Mouse (Mus musculus): ENCODE measurements around the gene Thpo. TPM values are rescaled to one million over a fixed set of nuclear protein-coding genes. Genes with fewer than 3 reads are reported as not detected.

Thpo gene
- polyA plus RNA-seq, 1 experiment = 0.09 TPM

DNA sequence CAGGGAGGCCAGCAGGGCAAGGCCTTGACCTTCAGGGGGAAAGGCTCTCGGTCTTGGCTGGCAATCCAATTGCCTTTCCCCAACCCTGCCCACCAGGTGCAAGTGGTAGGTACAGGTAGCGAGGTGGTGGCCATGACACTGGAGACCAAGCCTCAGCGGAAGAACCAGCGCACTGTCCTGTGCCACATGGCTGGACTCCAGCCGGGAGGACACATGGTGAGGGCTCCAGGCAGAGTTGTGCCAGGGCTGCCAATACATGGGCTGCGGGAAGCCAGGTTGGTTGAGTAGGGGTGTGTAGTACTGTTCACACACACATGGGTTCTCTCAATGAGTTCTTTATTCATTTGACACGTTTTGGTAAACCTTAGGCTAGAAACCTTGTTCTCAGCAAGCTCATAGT, 1.9 kb upstream of the Thpo start:
- Histone ChIP-seq H3K4me1 (ENCODE audit: control insufficient read depth, insufficient read depth, insufficient read length) (no peaks in the 10 kb centered on the region; the same call in 1 of the 2 replicates), H3K27me3 (ENCODE audit: control insufficient read depth, insufficient read depth, low read length) (peaks cover 21% of the 10 kb centered on the region), H3K36me3 (ENCODE audit: control insufficient read depth, insufficient read depth, low read length) (no peaks in the 10 kb centered on the region), H3K27ac (ENCODE audit: insufficient read depth, low read length) (no peak overlapping the region), H3K4me3 (ENCODE audit: extremely low read depth, insufficient read depth, insufficient read length) (no peak overlapping the region)
- DNase-seq (ENCODE audit: low read depth in 1 of 2, low spot score in 2 of 2) = no peak
- TF ChIP-seq CTCF (IDR thresholded peaks at IDR 0.05; ENCODE audit: extremely low read depth, insufficient read depth, insufficient read length, insufficient replicate concordance) = no peak
- TF ChIP-seq POLR2A (IDR thresholded peaks at IDR 0.05; ENCODE audit: low read depth, low read length) = no peak
- 85% methylated on average over 7 of the region's 7 CpGs for WGBS

GRCm38 (mm10) chr16:20735651-20736050, 1.3 kb upstream of the Thpo start:
- Histone ChIP-seq H3K4me1 (ENCODE audit: control insufficient read depth, insufficient read depth, insufficient read length) (no peaks in the 10 kb centered on the region; the same call in 1 of the 2 replicates), H3K4me3 (ENCODE audit: extremely low read depth, insufficient read depth, insufficient read length) (no peak overlapping the region), H3K36me3 (ENCODE audit: control insufficient read depth, insufficient read depth, low read length) (no peaks in the 10 kb centered on the region), H3K27me3 (ENCODE audit: control insufficient read depth, insufficient read depth, low read length) (peaks cover 21% of the 10 kb centered on the region), H3K27ac (ENCODE audit: insufficient read depth, low read length) (no peak overlapping the region)
- 68% methylated on average over 5 of the region's 5 CpGs for WGBS
- no peak for DNase-seq (ENCODE audit: low read depth in 1 of 2, low spot score in 2 of 2)
- TF ChIP-seq POLR2A (IDR thresholded peaks at IDR 0.05; ENCODE audit: low read depth, low read length) (no peak), CTCF (IDR thresholded peaks at IDR 0.05; ENCODE audit: extremely low read depth, insufficient read depth, insufficient read length, insufficient replicate concordance) (no peak)

DNA sequence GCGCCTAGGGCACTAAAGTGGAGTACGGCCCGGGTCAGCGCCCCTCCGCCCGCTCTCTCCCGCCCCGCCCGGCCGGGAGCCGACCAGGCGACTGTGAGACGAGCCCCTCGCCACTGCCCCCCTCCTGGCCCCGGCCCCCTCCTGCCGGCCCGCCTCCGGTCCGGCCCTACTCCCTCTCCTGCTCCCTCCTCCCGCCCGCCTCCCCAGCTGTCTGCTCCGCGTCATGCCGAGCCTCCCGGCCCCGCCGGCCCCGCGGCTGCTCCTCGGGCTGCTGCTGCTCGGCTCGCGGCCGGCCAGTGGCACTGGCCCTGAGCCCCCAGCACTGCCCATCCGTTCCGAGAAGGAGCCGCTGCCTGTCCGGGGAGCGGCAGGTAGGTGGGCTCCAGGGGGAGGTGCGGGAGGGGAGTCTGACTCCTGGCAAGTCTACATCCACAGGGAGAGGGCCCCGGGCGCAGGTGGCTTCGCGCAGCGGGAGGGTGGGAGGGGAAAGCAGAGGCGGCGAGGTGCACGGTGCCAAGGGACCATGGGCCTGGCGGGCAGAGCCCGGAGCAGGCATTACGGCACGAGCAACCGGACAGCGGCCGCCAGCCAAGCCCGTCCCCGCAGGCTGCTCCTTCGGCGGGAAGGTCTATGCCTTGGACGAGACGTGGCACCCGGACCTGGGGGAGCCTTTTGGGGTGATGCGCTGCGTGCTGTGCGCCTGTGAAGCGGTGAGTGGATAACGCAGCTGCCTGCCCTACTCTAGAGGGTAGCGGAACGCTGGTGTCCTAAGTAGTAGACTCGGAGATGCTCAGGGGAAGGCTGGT, 1.2 kb downstream of the Thpo start, which contains the start of gene Chrd:
TSS of gene Chrd (plus strand) at position 203 of the 806 bp plus-strand sequence.
- Histone ChIP-seq H3K36me3 (ENCODE audit: control insufficient read depth, insufficient read depth, low read length) (no peaks in the 10 kb centered on the region), H3K27me3 (ENCODE audit: control insufficient read depth, insufficient read depth, low read length) (peaks cover 21% of the 10 kb centered on the region), H3K4me3 (ENCODE audit: extremely low read depth, insufficient read depth, insufficient read length) (peak within 1 kb of the TSS; percentile 35; the same call in 1 of the 2 replicates), H3K4me1 (ENCODE audit: control insufficient read depth, insufficient read depth, insufficient read length) (no peaks in the 10 kb centered on the region; the same call in 1 of the 2 replicates), H3K27ac (ENCODE audit: insufficient read depth, low read length) (no peak within 1 kb of the TSS)
- 1% methylated on average over 69 of the region's 70 CpGs for WGBS
- TF ChIP-seq CTCF (IDR thresholded peaks at IDR 0.05; ENCODE audit: extremely low read depth, insufficient read depth, insufficient read length, insufficient replicate concordance) (no peak), POLR2A (IDR thresholded peaks at IDR 0.05; ENCODE audit: low read depth, low read length) (no peak)
- no peak for DNase-seq (ENCODE audit: low read depth in 1 of 2, low spot score in 2 of 2)

DNA sequence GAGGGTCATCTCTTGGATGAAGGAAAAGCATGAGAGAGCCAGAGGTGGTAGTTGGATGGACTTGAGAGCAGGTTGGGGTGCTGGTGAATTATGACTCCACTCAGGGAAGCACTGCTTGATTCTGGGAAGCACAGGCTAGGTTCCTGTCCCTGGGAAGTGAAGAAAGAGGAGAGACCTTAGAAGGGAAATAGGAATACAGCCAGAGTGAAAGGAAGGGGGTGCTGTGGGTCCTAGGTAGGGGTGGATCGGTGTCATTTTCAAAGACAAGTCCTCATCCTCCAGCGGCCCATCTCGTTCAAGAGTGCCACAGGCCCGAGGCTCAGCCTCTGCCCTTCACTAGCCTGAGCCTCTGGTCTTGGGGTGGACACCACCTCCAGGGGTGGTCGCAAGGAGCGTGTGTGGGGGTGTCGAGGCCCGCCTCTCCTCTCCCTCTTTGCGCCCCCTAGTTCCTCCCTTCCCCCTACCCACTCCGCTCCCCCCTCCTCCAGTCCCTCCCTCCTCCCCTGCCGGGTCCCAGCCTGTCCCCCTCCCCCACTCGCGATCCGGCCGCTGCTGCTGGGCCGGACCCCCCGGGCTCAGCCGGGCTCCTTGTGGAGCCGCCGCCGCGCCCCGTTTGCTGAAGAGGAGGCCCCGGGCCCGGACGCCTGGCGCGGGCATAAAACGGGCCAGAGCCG, 1.9 kb downstream of the Thpo start:
- Histone ChIP-seq H3K36me3 (ENCODE audit: control insufficient read depth, insufficient read depth, low read length) (no peaks in the 10 kb centered on the region), H3K27ac (ENCODE audit: insufficient read depth, low read length) (no peak overlapping the region), H3K27me3 (ENCODE audit: control insufficient read depth, insufficient read depth, low read length) (peaks cover 21% of the 10 kb centered on the region), H3K4me3 (ENCODE audit: extremely low read depth, insufficient read depth, insufficient read length) (peak overlapping the region; percentile 35; the same call in 1 of the 2 replicates), H3K4me1 (ENCODE audit: control insufficient read depth, insufficient read depth, insufficient read length) (no peaks in the 10 kb centered on the region; the same call in 1 of the 2 replicates)
- 7% methylated on average over 11 of the region's 30 CpGs for WGBS
- TF ChIP-seq CTCF (IDR thresholded peaks at IDR 0.05; ENCODE audit: extremely low read depth, insufficient read depth, insufficient read length, insufficient replicate concordance) (no peak), POLR2A (IDR thresholded peaks at IDR 0.05; ENCODE audit: low read depth, low read length) (no peak)
- DNase-seq (ENCODE audit: low read depth in 1 of 2, low spot score in 2 of 2) = no peak

DNA sequence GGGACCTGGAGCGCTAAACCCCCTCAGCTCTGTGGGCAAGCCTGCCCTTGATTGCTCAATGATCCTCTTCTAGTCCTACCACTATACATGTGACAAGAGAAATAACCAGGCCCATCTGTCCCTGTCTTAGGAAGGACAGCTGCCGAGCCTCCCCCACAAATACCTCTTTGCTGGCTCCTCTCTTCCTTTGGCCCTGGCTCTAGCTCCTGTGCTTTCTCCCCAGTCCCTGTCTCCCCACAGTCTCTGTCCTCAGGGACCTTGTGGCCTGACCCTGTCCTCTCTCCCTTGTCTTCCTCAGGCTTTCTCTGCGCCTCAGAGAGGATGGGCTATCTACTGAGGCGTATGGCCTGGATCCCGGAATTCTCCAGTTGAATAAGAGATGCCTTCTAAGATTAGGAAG, 2.6 kb downstream of the Thpo start:
- no peaks in the 10 kb centered on the region; the same call in 1 of the 2 replicates for H3K4me1 ChIP-seq (ENCODE audit: control insufficient read depth, insufficient read depth, insufficient read length)
- no peak overlapping the region for H3K27ac ChIP-seq (ENCODE audit: insufficient read depth, low read length)
- no peak for DNase-seq (ENCODE audit: low read depth in 1 of 2, low spot score in 2 of 2)
- 78% methylated on average over 5 of the region's 5 CpGs for WGBS
- TF ChIP-seq CTCF (IDR thresholded peaks at IDR 0.05; ENCODE audit: extremely low read depth, insufficient read depth, insufficient read length, insufficient replicate concordance) (no peak), POLR2A (IDR thresholded peaks at IDR 0.05; ENCODE audit: low read depth, low read length) (no peak)
- H3K36me3 ChIP-seq (ENCODE audit: control insufficient read depth, insufficient read depth, low read length) = no peaks in the 10 kb centered on the region
- H3K27me3 ChIP-seq (ENCODE audit: control insufficient read depth, insufficient read depth, low read length) = peaks cover 21% of the 10 kb centered on the region
- H3K4me3 ChIP-seq (ENCODE audit: extremely low read depth, insufficient read depth, insufficient read length) = no peak overlapping the region

- 45% methylated on average over 5 of the region's 5 CpGs for WGBS
- Histone ChIP-seq H3K36me3 (ENCODE audit: control insufficient read depth, insufficient read depth, low read length) (no peaks in the 10 kb centered on the region), H3K27me3 (ENCODE audit: control insufficient read depth, insufficient read depth, low read length) (peaks cover 20% of the 10 kb centered on the region), H3K4me1 (ENCODE audit: control insufficient read depth, insufficient read depth, insufficient read length) (no peaks in the 10 kb centered on the region; the same call in 1 of the 2 replicates), H3K4me3 (ENCODE audit: extremely low read depth, insufficient read depth, insufficient read length) (no peak overlapping the region), H3K27ac (ENCODE audit: insufficient read depth, low read length) (no peak overlapping the region)
- TF ChIP-seq POLR2A (IDR thresholded peaks at IDR 0.05; ENCODE audit: low read depth, low read length) (no peak), CTCF (IDR thresholded peaks at IDR 0.05; ENCODE audit: extremely low read depth, insufficient read depth, insufficient read length, insufficient replicate concordance) (no peak)
- DNase-seq (ENCODE audit: low read depth in 1 of 2, low spot score in 2 of 2) = no peak
These were observed 4.0 kb downstream of the Thpo start for GRCm38 (mm10) chr16:20730293-20730711.

All from spleen, adult 2 months (tissue).